Mouse (Mus musculus): ENCODE data around the gene Vwa3b. TPM values are rescaled to one million over a fixed set of nuclear protein-coding genes. Genes with fewer than 3 reads are reported as not detected.

The Vwa3b gene
- polyA plus RNA-seq, 1 experiment from 2014 or later, result 0.34 TPM

DNA sequence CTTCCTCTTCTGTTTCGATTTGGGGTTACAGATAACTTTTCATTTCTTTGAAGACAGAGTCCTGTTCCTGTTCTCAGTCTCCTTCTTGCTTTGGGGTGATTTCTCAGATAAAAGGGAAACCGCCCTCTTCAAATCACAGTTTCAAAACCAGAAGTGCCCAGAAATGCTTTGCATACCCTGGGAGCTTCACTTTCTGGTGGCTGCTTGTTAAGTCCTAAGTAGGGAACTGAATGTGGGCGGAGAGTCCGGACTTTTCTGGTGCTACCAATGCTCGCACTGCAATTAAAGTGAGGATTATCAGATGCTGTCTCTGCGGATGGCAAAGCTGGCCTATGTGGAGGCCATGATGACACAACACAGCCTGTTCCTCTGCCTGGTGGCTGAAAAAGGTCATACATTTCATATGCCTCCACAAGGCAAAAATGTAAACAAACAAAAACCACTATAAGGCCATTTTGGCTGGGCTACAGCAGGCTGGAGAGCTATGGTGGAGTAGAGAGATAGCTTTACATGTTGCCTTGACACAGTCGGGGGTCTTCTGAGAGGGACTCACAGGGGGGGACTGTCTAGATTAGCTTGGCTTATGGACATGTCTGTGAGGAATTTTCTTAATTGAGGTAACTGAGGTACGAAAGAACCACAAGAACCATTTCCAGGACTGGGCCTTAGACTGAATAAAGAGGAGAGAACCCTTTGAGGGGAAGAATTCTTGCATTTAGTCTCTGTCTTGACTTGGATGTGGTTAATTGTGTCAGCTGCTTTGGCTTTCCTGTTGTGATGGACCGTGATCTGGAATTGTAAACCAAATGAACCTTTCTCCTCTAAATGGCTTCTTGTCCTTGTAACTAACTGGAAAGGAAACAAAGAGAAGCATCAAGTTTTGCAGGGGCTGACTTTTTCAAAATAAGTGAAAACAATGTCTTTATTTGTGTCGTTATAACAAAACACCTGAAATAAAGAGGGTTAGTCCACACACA is 38.9 kb upstream of the Vwa3b start:
- 80% methylated on average over 10 of the region's 10 CpGs for WGBS
- 0 out of 2 replicates have a peak, but pooled peaks cover 5% of the 10 kb centered on the region for H3K4me1 ChIP-seq (ENCODE audit: control insufficient read depth, insufficient read depth, low read length)
- ATAC-seq (ENCODE audit: low FRiP score, low TSS enrichment), result no peak

DNA sequence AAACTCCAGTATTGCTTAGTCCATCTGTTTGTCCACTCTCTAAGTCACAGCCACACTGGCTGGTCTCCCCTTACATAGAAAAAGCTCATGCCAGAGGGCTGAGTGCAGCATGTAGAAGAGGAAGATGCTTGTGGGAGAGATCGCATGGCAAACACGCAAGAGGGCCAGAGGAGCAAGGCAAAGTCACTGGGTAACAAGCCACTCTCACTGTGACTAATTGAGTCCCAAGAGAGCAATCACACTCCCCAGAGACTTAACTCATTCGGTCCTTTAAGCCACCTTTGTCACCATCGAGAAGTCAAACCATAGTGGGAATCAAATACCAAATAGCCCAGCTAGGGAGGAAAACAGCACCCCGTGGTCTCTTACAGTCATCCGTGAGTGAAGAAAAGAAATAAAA is 38.2 kb upstream of the Vwa3b start:
- H3K9me3 ChIP-seq (ENCODE audit: control insufficient read depth, low read length), result no peaks in the 10 kb centered on the region
- 0 out of 2 replicates have a peak, but pooled peaks cover 5% of the 10 kb centered on the region for H3K4me1 ChIP-seq (ENCODE audit: control insufficient read depth, insufficient read depth, low read length)
- DNase-seq (no peak), ATAC-seq (ENCODE audit: low FRiP score, low TSS enrichment) (no peak)
- no peak overlapping the region for H3K9ac ChIP-seq (replicated peaks; ENCODE audit: low read length)
- H3K27ac ChIP-seq (replicated peaks; ENCODE audit: low read depth, low read length), result no peak overlapping the region
- 81% methylated on average over 6 of the region's 6 CpGs for WGBS
- H3K27me3 ChIP-seq (ENCODE audit: control insufficient read depth, insufficient read depth, low read length), result no peaks in the 10 kb centered on the region
- H3K36me3 ChIP-seq (ENCODE audit: control insufficient read depth, insufficient read depth, low read length), result no peaks in the 10 kb centered on the region
- H3K4me3 ChIP-seq (replicated peaks; ENCODE audit: low read depth, low read length), result no peak overlapping the region
- no peak overlapping the region for H3K4me2 ChIP-seq (ENCODE audit: low read length)

More for the DNA sequence above, 38.9 kb upstream of the Vwa3b start:
- H3K4me2 ChIP-seq (ENCODE audit: low read length), result no peak overlapping the region
- no peaks in the 10 kb centered on the region for H3K9me3 ChIP-seq (ENCODE audit: control insufficient read depth, low read length)
- H3K27me3 ChIP-seq (ENCODE audit: control insufficient read depth, insufficient read depth, low read length), result no peaks in the 10 kb centered on the region
- H3K4me3 ChIP-seq (replicated peaks; ENCODE audit: low read depth, low read length), result no peak overlapping the region
- no peak overlapping the region for H3K27ac ChIP-seq (replicated peaks; ENCODE audit: low read depth, low read length)
- no peak overlapping the region for H3K9ac ChIP-seq (replicated peaks; ENCODE audit: low read length)
- no peak for DNase-seq
- H3K36me3 ChIP-seq (ENCODE audit: control insufficient read depth, insufficient read depth, low read length), result no peaks in the 10 kb centered on the region

DNA sequence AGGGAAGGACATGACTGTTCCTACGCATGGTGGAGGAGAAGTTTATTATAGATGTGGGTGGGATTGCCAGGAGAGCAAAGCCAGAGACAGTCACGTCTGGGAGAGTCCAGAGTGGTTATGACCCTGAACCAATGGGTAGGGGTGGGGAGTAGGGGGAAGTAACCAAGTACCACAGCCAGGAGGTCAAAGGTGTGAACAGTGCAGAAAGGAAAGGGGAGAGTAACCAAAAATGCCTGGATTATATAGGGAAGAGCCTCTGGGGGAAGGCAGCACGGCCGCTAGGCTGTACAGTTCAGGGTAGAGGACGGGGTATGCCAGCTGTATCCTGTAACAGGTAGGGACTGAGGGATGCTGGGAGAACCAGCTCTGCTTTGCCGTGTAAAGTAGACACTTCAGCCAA is 37.8 kb upstream of the Vwa3b start:
- H3K27ac ChIP-seq (replicated peaks; ENCODE audit: low read depth, low read length), result no peak overlapping the region
- no peak overlapping the region for H3K4me2 ChIP-seq (ENCODE audit: low read length)
- H3K4me3 ChIP-seq (replicated peaks; ENCODE audit: low read depth, low read length), result no peak overlapping the region
- H3K27me3 ChIP-seq (ENCODE audit: control insufficient read depth, insufficient read depth, low read length), result no peaks in the 10 kb centered on the region
- no peaks in the 10 kb centered on the region for H3K36me3 ChIP-seq (ENCODE audit: control insufficient read depth, insufficient read depth, low read length)
- no peaks in the 10 kb centered on the region for H3K9me3 ChIP-seq (ENCODE audit: control insufficient read depth, low read length)
- DNase-seq (no peak), ATAC-seq (ENCODE audit: low FRiP score, low TSS enrichment) (no peak)
- H3K4me1 ChIP-seq (ENCODE audit: control insufficient read depth, insufficient read depth, low read length), result 0 out of 2 replicates have a peak, but pooled peaks cover 5% of the 10 kb centered on the region
- H3K9ac ChIP-seq (replicated peaks; ENCODE audit: low read length), result no peak overlapping the region
- WGBS, result 85% methylated on average over 6 of the region's 6 CpGs

DNA sequence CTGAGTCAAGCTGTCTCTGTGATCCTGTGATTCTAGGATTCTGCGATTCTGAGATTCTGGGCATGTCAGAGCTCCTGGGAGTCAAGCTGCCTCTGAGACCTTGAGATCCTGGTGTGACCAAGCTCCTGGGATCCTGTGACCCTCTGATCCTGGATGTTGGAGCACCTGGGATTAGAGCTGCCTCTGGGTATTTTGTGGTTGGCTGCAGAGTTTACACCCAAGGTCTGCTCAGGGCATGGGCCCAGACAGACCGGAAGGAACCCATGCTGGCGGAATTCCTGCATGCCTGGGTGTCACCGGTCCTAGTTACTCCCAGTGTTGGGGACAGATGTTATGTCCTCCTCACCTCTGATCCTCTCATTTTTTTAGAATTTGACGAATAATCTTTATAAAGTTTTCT is 32.1 kb upstream of the Vwa3b start:
- ATAC-seq (ENCODE audit: low FRiP score, low TSS enrichment) (no peak), DNase-seq (no peak)
- H3K27ac ChIP-seq (replicated peaks; ENCODE audit: low read depth, low read length), result no peak overlapping the region
- no peak overlapping the region for H3K9ac ChIP-seq (replicated peaks; ENCODE audit: low read length)
- no peak overlapping the region for H3K4me3 ChIP-seq (replicated peaks; ENCODE audit: low read depth, low read length)
- H3K27me3 ChIP-seq (ENCODE audit: control insufficient read depth, insufficient read depth, low read length), result no peaks in the 10 kb centered on the region
- no peaks in the 10 kb centered on the region for H3K4me1 ChIP-seq (ENCODE audit: control insufficient read depth, insufficient read depth, low read length)
- WGBS, result 94% methylated on average over 5 of the region's 5 CpGs
- H3K4me2 ChIP-seq (ENCODE audit: low read length), result no peak overlapping the region
- H3K36me3 ChIP-seq (ENCODE audit: control insufficient read depth, insufficient read depth, low read length), result no peaks in the 10 kb centered on the region
- H3K9me3 ChIP-seq (ENCODE audit: control insufficient read depth, low read length), result no peaks in the 10 kb centered on the region

DNA sequence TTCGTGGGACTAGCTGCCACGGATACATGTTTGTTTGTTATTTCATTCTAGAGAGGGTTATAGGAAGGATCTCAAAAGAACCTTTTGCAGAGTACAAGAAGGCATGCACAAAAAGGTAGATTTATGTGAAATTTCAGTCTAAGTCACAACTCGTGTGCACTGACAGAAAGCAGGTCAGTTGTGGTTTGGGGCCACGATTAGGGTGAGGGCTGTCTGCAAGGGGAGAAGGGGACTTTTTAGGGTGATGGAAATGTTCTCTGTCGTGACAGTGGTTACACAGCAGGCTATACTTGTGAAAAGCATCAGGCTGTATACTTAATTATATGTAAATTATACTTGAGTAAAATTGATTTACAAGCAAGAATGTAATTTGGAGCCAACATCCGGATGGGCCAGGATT is 30.6 kb upstream of the Vwa3b start:
- WGBS, result 77% methylated on average over 6 of the region's 6 CpGs
- H3K4me3 ChIP-seq (replicated peaks; ENCODE audit: low read depth, low read length), result no peak overlapping the region

DNA sequence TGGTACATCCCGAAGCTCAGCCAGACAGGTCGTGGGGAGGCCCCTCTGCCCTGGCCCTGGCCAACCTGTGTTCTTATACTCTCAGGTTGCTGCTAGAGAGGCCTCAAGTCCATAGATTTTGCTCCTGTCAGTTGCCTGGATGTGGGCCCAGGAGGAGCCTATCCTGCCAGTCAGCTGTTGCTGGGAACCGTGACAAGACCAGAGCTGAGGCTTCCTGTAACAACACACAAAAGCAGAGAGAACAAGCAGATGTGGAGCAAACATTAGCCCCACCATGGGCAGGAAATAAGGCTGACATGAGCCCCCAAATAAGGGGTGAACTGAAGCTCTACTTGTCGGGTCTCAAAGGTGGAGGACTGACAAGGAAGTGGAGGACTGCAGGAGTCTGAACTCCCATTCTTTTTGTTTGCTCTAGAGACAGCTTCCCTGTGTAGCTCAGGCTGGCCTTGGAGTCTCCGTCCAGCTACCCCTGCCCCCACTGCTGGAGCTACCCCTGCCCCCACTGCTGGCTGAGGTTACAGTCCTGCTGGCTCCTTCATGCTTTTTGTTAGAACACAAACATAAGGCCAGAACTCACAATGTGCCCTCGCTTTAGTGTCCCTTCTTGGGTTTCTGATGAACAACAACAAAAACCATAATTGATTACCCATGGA is 29.7 kb upstream of the Vwa3b start:
- Histone ChIP-seq H3K36me3 (ENCODE audit: control insufficient read depth, insufficient read depth, low read length) (no peaks in the 10 kb centered on the region), H3K4me3 (replicated peaks; ENCODE audit: low read depth, low read length) (no peak overlapping the region), H3K9me3 (ENCODE audit: control insufficient read depth, low read length) (no peaks in the 10 kb centered on the region), H3K9ac (replicated peaks; ENCODE audit: low read length) (no peak overlapping the region), H3K4me1 (ENCODE audit: control insufficient read depth, insufficient read depth, low read length) (no peaks in the 10 kb centered on the region), H3K27ac (replicated peaks; ENCODE audit: low read depth, low read length) (no peak overlapping the region), H3K27me3 (ENCODE audit: control insufficient read depth, insufficient read depth, low read length) (no peaks in the 10 kb centered on the region), H3K4me2 (ENCODE audit: low read length) (no peak overlapping the region)
- DNase-seq, result no peak
- no peak for ATAC-seq (ENCODE audit: low FRiP score, low TSS enrichment)
- WGBS, result 69% methylated on average over 6 of the region's 6 CpGs

More for the DNA sequence above, 30.6 kb upstream of the Vwa3b start:
- H3K27ac ChIP-seq (replicated peaks; ENCODE audit: low read depth, low read length), result no peak overlapping the region
- no peak overlapping the region for H3K4me2 ChIP-seq (ENCODE audit: low read length)
- H3K9me3 ChIP-seq (ENCODE audit: control insufficient read depth, low read length), result no peaks in the 10 kb centered on the region
- no peaks in the 10 kb centered on the region for H3K36me3 ChIP-seq (ENCODE audit: control insufficient read depth, insufficient read depth, low read length)
- ATAC-seq (ENCODE audit: low FRiP score, low TSS enrichment), result no peak
- DNase-seq, result no peak
- no peaks in the 10 kb centered on the region for H3K4me1 ChIP-seq (ENCODE audit: control insufficient read depth, insufficient read depth, low read length)
- H3K9ac ChIP-seq (replicated peaks; ENCODE audit: low read length), result no peak overlapping the region
- no peaks in the 10 kb centered on the region for H3K27me3 ChIP-seq (ENCODE audit: control insufficient read depth, insufficient read depth, low read length)

DNA sequence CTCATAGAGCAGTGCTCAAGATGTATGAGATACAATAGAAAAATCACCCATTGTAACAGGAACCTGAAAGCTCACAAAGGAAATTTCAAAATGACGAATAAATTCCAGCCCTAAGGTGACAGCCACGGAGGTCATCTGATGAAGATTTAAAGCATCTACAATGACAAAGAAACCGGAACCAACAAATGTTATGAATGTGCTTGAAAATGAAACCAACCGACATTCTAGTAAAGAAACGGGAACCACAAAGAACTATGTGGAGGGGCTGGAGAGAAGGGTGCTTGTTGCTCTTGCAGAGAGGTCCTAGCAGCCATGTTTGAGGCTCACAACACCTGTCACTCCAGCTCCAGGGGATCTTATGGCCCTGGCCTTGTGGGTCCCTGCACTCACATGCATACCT is 26.1 kb upstream of the Vwa3b start:
- Histone ChIP-seq H3K9ac (replicated peaks; ENCODE audit: low read length) (no peak overlapping the region), H3K36me3 (ENCODE audit: control insufficient read depth, insufficient read depth, low read length) (no peaks in the 10 kb centered on the region), H3K9me3 (ENCODE audit: control insufficient read depth, low read length) (no peaks in the 10 kb centered on the region), H3K4me2 (ENCODE audit: low read length) (no peak overlapping the region), H3K27me3 (ENCODE audit: control insufficient read depth, insufficient read depth, low read length) (no peaks in the 10 kb centered on the region), H3K4me1 (ENCODE audit: control insufficient read depth, insufficient read depth, low read length) (no peaks in the 10 kb centered on the region), H3K4me3 (replicated peaks; ENCODE audit: low read depth, low read length) (no peak overlapping the region), H3K27ac (replicated peaks; ENCODE audit: low read depth, low read length) (no peak overlapping the region)
- ATAC-seq (ENCODE audit: low FRiP score, low TSS enrichment) (no peak), DNase-seq (no peak)
- 47% methylated on average over 5 of the region's 5 CpGs for WGBS

DNA sequence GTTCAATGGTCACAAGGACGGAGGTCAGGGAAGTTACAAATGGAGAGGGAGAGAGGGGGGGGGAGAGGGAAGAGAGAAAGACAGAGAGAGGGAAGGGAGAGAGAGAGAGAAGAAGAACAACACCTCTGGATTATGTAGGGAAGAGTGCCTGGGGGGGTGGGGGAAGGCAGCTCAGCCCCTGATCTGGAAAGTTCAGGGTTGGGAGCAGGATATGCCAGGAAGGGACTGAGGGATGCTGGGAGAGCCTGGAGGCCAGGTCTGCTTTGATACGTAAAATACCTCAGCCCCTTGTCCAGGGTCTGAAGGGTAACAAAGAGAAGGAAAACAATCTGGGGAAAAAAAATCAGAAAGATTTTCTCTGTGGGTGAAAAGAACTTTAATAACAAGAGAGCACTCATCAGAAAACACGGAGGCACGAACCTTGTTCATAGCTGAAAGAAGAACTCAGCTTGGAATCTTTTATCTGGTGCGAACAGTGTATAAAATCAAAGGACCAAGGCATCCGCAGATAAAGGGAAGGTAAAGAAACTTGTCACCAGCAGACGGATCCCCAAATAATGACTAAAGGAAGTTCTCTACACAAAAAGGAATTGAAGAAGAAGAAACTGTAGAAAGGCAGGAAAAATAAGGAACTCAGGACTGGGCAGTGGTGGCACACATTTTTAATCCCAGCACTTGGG is 24.6 kb upstream of the Vwa3b start:
- H3K9ac ChIP-seq (replicated peaks; ENCODE audit: low read length), result no peak overlapping the region
- no peaks in the 10 kb centered on the region for H3K27me3 ChIP-seq (ENCODE audit: control insufficient read depth, insufficient read depth, low read length)
- H3K36me3 ChIP-seq (ENCODE audit: control insufficient read depth, insufficient read depth, low read length), result no peaks in the 10 kb centered on the region
- no peak overlapping the region for H3K27ac ChIP-seq (replicated peaks; ENCODE audit: low read depth, low read length)
- H3K4me3 ChIP-seq (replicated peaks; ENCODE audit: low read depth, low read length), result no peak overlapping the region
- H3K9me3 ChIP-seq (ENCODE audit: control insufficient read depth, low read length), result no peaks in the 10 kb centered on the region
- H3K4me2 ChIP-seq (ENCODE audit: low read length), result no peak overlapping the region
- H3K4me1 ChIP-seq (ENCODE audit: control insufficient read depth, insufficient read depth, low read length), result no peaks in the 10 kb centered on the region
- DNase-seq, result no peak
- 25% methylated on average over 7 of the region's 7 CpGs for WGBS
- no peak for ATAC-seq (ENCODE audit: low FRiP score, low TSS enrichment)
